Mouse (Mus musculus): ENCODE data around the gene Tnfsf10.

GRCm38 (mm10) chr3:27288909-27289308, 27.9 kb upstream of the Tnfsf10 start:
- TF ChIP-seq CTCF (IDR thresholded peaks at IDR 0.05; ENCODE audit: control insufficient read depth, insufficient read depth, insufficient replicate concordance, low read depth, low read length) = no peak
- TF ChIP-seq POLR2A (IDR thresholded peaks at IDR 0.05; ENCODE audit: control insufficient read depth, low read depth, low read length) = no peak

Measured in testis, adult 2 months (tissue).